Mouse (Mus musculus) gastrocnemius, adult 8-10 months (tissue): ENCODE data around the gene Pax1. TPM values are rescaled to one million over a fixed set of nuclear protein-coding genes. Genes with fewer than 3 reads are reported as not detected.

ENCODE experiments used
- DNase-seq, 2 experiments: peaks; one replicate each; pipeline ENCODE4 v3.0.0; 2022; ENCODE audit warnings: low spot score in 2 of 2
- total RNA-seq, 4 experiments: library from RNA; stranded (reverse); gene quantifications; 2 replicates each; pipeline ENCODE4 v1.2.4; 2022

Gene Pax1
- total RNA-seq, 4 experiments from 2014 or later = not detected

DNA sequence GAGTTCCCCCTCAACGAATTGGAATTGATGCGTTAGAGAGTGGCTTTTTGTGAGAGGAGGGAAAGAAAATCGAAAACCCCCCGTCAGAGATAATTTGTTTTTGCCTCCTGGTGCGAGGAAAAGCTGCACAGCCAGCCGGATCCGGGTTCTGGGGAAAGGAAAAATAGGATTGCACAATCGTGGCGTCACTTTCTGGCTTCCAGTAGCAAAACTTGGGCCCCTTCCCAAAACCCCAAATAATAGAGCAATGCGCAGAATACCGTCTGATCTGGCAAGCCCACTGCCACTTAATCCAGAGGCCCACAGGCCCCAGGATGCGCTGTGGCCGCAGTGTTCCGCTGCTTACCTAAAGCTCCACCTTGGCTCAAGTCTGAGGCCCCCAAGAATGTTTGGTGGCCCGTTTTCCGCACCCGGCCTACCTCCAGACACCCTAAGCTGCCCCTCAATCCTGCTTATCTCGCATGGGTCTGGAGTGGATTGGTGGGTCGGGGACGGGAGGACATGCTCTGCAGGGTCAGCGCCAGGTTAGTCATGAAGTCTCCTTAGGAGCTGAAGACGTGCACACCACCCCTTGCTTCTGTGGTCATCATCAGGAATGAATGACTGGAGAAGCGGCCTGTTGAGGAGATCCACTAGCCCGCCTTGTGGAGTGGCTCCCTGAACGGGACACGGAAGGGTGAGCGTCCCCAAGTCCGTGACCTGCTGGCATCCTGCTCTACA, 11.4 kb downstream of the Pax1 start:
- DNase-seq = no peak

DNA sequence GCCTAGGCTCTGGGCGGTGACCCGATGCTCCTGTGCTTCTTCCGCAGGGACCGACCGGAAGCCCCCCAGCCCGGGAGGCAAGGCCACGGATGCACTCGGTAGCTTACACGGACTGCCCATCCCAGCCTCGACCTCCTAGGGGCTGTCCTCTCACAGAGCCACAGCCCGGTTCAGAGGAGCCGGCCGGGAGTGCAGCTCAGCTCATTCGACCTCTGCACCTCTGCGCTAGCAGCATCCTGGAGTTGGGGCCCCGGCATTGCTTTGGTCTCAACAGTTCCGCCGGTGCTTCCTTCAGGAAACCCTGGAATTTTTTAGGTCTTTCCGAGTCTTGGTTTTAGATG, 11.9 kb downstream of the Pax1 start:
- no peak for DNase-seq

DNA sequence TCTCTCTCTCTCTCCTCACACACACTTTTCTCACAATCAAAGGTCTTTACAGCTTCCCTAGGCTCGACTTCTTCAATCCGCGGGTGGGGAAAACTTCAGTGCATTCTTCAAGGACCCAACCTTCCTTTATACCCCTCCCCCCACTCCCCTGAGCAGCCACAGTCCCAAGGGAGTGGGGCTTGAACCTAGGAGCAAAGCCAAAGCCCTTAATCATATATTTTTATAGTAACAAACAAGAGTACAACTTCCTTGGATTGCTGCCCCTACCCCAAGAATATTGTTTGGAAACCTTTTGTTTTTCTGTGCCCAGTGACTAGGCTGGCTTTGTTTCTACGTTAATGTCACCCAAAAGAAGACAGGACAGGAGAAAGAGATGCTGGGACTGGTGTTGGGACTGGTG, 12.5 kb downstream of the Pax1 start:
- no peak for DNase-seq

DNA sequence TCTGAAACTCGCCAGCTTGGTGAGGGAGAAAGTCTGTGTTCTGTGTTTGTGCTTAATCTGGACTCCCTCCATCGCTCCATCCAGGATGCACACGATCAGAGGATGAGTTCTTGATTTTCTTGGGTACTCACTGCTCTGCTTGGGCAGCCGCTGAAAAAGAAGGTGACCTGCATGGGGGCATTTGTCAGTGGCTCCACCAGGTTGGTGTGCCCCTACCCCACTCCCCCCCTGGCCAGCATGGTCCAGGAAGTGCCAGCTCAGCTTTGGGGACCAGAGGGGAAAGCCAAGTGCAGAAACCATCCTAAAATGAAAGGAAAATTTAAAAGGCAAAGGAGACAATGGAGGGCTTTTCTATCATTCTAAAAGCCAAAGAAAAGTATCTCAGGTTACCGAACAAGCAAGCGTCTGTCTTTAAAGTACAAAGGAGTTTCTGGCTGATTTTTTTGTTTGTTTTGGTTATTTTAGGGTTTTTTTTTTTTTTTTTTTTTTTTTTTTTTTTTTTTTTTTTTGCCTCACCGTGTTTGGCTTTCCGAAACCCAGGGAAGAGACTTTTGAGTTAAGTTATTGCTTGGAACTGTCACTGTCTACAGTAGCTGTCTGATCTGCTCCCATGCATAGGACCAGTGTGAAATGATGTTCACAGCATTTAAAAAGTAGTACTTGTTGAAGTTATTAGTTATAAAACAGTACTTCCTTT, 13.4 kb downstream of the Pax1 start:
- no peak for DNase-seq

DNA sequence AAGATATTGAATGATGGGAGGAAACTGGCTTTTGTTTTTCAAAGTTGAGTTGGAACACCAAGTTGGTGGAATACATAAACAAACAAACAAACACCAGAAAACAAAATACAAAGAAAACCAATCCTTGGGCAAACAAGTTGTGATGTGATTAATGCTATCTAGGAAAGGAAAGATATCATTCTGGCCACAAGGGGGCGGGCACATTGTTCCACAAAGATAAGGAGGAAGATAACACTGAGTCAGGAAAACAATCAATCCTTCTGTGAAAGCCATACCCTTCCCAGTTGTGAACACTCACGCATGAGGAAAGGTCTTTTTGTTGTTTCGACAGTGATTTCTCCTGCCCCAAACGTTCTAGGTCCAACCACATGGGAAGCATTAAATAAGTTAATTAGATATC, 17.2 kb downstream of the Pax1 start:
- DNase-seq = no peak

DNA sequence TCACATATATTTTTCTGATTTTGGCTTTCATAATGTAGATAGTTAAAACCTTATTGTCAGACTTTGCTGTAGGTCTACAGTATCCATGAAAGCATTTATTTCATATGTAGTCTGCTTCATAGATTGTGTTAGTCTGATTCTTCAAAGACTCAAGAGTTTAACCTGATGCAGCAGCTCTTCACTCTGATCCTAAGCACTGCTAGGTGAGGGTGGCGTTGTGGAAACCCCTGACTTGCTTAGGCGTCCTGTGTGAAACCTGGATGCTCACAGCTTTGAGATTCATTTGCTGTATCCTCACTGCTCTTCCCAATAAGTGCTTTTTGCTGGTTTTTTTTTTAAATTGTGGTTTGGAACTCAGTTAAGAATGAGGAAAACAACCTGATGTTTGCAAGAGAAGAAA, 21.6 kb downstream of the Pax1 start:
- DNase-seq = no peak

DNA sequence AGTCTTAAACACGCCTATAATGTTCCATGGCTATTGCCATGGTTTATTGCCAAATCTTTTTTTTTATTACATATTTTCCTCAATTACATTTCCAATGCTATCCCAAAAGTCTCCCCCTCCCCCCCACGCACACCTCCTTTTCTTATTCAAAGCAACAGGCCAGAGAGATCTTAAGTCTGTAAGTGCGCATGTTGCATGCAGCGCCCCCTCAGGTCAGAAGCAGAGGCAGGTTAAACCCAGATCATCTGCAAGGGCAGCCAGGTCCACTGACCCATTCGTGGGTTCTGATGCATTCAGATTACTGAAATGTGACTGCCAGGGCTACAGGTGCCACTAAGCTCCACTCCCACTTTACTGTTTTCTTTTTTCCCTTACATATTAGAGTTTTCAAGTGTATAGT, 25.2 kb downstream of the Pax1 start:
- no peak for DNase-seq

DNA sequence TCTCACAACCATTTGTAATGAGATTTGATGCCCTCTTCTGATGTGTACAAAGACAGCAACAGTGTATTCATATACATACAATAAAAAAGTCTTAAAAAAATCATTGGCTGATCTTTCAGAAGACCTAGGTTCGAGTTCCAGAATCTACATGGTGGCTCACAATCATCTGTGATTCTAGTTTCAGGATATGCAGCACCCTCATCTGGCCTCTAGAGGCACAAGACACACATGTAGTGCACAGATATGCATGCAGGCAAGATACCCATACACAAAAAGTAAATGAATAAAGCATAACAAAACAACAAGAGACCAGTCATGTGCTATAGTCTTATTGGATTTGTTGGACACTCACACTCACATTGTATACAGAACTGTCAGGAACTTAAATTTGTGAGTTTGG, 47.6 kb downstream of the Pax1 start:
- DNase-seq = no peak

DNA sequence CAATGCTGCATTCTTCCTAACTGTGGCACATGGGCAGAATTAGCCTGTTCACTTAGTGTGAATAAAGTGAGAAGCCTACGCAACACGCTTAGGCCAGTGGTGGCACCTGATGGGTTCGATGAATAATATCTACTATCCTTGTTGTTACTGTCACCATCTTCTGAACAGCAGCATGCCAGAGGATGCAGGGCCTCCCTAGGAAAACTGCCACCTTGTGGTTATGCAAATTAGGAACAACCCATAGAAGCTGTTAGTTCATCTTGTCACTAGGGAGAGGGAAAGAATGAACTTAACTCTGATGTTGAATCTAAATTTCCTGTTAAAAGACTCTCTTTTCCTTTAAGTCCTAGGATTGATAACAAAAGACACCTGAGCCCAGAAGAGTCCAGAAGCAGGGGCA, 53.3 kb downstream of the Pax1 start:
- no peak for DNase-seq

DNA sequence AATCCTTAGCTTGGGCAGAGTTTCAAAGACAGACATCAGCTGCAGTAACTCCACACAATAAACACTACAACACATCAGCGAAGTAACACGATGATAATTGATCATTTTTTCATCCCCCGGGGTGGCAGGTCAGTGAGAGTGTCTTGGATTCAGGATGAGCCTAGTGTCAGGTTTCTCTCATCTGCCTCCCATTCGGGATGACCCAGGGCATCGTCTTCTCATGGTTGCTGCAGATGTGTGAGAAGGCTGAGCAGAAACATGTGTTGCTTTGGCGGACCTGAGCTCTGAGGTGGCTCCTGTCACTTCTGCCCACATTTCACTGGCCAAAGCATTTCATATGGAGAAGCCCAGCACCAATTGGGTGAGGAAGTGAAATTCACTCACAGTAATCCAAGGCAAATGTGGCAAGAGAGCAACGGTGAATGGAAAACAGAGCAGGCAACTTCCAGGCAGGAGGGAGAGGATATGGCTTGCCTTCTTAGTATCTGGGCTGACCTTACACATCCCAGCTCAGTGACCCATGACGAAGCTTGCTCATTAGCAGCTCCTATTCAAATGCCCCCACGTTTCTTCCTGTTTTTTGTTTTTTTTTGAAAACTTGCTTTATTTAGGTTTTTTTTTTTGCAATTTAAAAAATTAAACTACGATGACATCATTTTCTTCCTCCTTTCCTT, 63.0 kb downstream of the Pax1 start:
- no peak for DNase-seq

DNA sequence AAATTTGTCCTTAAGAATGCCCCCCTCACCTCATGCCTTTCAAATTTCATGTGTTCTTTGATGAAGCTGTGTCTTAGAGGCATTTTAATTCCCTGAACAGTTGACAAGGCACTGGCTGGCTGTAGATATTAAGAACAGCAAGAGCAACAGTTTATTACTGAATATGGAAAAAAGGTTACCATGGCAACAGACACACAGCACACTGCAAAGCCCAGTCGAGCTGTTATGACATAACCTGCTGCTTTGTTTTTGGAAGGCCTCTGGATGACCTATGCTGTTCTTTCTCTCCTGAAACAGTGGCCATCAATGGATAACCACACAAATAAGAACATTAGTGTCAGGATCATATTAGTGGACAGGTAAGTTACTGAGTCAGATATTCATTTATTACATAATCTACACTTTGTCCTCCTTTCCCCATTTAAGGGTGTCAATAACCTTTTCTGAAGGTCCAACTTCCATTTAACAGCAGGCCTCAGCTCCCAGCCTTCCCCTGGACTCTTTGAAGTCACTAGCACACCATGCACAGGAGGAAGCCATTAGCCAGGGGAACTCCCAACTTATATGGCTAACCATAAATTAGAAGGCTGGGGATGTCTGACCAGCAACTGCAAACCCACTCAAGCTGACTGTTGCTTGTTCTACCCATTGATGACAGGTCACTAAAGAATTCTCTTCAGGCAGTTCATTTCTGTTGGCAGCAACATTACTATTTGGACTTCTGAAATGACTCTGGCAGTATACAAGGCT, 68.1 kb downstream of the Pax1 start:
- DNase-seq = no peak

DNA sequence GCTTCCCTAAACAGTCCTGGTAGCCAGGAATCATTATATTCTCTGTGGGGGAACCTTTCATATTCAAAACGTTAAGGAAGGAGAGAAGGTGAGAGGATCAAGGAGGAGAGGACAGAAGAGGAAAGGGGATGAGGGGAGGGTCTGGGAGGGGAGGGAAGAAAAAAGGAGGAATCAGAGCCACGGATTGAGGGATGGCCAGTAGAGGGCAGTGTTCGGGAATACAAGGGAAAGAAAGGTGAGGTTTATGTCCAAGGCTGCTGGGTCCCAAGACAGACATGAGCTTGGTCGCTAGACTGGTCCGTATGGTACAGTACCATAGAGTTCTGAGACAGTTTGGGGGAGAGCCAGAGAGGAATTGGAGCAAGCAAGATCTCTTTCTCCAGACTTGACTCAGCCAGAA, 71.4 kb downstream of the Pax1 start:
- no peak for DNase-seq

Other genes starting within 250 kb of the Pax1 start
- gene Nkx2-2, start 167.7 kb upstream of the Pax1 start, total RNA-seq = not detected